Mouse (Mus musculus) thymus, postnatal 10 days (tissue): ENCODE data around the gene Dusp10.
A peak's percentile ranks its signal among the peaks of the same experiment; 100 is the strongest.

Experiments used
- DNase-seq, 2 experiments: peaks; one replicate each; pipeline ENCODE4 v3.0.0; 2021; ENCODE audit warnings: low spot score in 2 of 2

The Dusp10 gene

DNA sequence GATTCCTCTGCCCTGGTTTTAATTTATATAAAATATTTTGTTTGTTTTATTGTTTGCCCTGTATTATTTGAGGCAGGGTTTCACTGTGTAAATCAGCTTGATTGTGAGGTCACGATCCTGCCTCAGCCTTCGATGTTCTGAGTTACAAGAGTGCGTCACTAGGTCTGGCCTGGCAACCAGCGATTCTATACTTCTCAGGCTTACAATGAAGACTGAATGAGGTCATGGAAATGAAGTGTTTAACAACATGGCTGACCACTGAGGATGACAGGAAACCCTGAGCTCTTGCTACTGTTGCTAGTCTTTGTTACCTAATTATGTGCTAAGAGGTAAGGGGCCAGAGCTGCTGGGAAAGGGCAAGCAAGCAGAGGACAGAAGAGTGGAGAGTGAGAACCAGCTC lies at the start of gene Dusp10:
Gene Dusp10, plus strand, starts transcription at position 197 of the 400 bp plus-strand sequence.
- no peak for DNase-seq

DNA sequence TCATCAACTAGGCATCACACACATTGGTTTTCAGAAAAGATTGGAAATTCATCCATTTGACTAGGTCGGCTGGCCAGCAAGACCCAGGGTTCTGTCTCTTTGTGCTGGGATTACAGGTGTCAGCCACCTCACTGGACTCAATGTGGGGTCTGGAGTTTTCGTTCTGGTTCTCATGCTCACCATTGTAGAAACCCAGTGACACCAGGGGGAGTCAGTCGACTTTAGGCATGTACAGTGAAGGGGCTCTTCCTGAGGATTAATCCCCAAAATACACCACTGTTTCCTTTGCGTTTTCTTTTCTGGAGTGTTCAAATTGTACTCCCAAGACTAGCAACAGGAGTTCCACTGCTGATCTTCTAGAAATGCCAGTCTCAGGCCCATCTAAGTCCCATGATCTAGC lies 47.8 kb upstream of the Dusp10 start:
- no peak for DNase-seq

DNA sequence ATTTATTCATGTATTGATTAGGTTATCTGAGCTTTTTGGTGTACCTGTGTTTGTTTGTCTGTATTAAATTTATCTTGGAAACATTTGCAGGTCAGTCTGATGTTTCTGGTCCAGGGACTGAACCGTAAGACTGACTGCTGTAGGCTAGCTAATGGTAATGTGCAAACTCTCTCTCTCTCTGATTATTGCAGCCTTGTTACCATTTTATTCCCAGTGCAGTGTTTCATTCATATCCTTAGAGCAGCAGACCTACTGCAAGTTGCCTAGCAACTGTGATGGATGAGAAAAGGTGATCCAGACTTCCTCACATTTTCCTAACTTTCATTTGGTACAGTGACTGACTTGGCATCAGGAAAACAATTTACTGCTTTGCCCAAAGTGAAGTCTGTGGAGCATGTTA lies 43.8 kb upstream of the Dusp10 start:
- DNase-seq = no peak

DNA sequence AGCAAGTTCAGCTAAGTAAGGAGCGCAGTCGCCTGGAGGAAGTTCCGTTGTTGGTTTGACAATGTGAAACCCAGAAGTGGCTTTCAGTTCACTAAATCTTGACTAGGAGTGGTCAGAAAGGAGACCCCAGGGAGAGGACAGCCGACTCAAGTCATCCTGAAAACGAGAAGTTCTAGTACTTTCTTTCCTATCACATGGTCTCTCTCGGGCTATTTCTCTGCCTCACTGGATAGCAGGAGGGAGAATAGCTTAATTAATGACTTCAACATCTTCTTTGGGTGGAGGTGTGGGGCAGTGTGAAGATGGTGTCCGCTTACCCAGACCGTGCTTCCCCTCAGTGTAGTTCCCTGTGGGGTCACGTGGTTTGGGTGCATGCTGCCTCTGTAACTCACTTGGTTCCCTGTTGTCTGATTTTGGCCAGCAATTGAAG lies 33.3 kb upstream of the Dusp10 start:
- no peak for DNase-seq

DNA sequence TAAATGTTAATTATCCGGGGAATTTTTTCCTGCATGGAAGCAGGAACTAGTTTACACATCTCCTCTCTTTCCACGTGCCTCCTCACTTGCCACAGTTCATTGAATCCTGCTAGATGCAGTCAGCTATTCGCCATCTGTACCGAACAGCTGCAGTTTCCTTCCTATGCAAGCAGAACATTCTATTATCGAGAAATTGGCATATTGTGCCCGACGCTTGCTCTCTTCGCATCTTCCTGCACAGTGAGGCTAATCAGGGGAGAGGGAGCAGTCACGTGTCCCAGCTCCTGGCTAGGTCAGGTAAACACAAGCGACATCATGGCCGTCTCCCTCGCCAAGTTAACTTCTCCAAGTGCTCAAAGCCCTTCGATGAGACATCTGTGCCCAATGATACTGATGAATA lies 31.0 kb upstream of the Dusp10 start:
- no peak for DNase-seq

DNA sequence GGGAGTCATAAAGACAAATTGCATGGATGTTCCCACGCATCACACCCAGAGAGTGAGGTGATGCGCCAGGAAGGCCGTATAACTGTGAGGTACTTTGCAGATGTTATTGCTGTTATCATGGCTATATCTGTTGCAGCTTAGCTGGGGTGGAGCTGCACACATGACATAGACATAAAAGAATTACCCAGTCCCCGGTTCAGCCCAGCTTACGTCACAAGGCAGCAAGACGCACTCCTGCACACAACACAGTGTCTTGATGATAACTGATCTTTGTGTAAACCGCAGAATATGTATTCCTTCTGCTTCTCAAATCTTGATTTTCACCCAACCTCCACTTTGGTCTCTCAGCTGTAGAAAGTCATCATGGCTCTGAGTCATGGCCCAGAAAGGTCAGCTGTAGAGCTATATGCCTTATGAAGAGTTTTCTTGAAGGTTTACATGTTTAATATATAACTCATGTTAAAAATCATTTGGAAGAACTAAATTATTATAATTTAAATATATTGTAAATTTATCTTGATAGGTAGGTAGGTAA lies 25.3 kb upstream of the Dusp10 start:
- peak; percentile 35 to 53 for DNase-seq

DNA sequence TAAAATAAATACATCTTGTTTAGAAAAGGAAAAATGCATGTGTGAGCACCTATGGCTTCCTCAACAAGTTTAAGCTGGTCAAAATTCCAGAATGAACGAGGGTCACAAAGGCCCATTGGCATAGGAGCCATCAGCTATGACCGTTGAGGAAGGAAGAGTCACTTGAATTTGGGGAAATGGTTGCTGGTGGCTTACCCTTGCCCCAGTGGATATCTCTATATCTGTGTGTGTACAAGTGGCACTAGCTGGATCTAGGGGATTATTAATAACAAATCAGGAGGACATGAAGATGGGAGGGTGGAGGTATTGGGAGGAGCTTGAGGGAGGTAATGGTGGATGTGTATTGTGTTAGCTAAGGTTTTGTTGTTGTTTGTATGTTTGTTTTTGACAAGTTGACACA lies 21.2 kb upstream of the Dusp10 start:
- no peak for DNase-seq

DNA sequence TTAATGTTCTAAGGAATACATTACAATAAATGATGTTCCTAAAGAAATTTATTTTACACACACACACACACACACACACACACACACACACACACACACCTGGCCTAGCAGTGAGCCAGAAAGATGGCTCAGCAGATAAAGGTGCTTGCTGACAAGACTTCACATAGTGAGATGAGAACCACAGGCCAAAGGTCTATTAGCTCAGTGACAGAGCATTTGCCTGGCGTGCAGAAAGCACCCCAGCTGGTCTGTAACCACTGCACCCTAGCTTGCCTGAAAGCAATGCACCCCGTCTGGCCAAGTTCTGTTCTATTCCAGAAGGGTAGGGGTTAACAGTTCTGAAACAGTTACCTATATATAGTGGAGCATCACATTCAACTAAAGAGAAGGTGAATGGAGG lies 15.9 kb upstream of the Dusp10 start:
- DNase-seq = no peak

DNA sequence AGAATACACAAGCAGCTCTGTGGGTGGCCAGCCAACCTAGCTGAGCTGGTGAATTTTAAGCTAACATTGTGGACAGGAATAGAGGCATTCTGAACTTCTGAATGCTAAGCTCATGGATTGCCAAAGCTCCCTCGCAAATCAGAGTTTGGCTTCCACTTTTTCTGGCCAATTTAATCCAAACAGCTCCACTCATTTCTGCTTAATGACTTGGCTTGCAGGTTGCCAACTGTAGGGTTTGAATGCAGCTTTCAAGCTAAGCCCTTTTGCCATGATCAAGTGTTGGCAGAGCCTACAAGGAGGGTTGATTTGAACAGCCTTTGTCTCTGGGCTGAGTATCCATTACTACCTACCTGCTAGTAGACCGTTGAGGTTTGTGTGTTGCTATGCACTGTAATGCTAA lies 10.6 kb upstream of the Dusp10 start:
- no peak for DNase-seq

DNA sequence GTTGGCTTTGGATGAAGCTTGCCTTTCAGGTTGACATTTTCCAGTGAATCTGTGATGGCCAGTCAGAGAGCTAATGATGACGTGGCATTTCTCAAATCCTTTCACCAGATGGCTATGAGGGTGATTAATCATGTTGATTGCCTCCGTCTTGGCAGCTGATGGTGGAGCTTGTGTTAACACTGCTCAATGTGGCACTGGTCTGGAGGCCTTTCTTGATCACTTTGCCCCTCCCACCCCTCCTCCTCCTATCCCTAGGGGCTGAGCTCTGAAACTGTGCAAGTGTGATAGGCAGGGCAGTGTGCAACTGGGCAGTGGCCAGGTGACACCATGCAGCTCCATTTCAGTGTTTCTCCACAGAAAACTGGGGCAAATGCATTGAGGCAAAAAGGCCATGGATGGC lies 8.8 kb upstream of the Dusp10 start:
- DNase-seq = no peak

DNA sequence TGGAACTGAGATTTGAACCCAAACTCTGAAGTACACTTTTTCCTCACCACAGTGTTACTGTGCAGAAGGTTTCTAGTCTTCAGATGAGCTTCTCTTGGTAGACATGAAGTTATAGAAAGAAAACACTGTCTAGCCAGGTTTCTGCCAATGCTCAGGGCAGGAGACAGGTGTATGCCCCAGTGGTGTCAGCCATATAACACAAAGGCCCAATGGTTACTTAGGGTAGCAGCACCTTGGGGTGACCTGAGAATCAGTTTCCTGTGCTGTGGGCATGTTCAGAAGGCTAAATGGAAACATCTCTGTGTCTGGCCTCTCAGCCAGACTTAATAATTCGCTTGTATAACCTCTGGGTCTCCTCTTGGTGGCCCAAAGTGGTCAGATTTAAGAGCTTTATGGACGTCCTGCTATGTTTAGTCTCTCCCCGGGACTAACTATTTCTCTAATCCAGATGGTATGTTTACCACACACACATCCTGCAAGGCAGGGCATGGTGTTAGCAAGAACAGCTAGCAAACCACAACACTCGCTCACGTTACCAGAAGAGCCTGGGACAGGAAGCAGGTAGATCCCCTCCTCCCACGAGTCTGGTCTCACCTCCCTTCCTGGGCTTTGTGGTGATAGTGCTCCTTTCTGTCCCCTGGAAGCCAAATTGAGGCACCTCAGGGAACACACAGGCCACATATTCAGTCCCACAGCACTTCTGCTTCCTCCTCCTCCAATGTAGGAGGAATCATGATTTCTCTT lies 7.6 kb upstream of the Dusp10 start:
- peak; percentile 79 to 86 for DNase-seq

DNA sequence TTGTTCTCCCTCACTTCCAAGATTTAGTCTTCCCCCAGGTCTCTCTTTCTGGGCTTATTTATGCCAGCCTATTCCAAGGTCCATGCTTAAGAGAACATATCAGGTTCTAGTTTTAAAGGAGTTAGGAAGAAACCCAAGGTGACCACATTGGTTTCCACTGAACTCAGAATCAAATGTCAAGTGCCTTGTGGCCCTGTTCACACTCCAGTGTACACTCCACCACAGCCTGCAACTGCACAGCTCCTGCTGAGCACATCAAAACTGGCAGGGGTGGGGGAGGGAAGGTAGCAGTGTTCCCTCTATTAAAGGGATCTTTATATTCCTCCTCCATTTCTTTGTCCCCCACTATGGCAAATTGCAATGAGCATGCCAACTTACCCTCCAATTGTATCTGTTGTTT lies 7.0 kb upstream of the Dusp10 start:
- DNase-seq = peak in 1 of 2 experiments; percentile 33

DNA sequence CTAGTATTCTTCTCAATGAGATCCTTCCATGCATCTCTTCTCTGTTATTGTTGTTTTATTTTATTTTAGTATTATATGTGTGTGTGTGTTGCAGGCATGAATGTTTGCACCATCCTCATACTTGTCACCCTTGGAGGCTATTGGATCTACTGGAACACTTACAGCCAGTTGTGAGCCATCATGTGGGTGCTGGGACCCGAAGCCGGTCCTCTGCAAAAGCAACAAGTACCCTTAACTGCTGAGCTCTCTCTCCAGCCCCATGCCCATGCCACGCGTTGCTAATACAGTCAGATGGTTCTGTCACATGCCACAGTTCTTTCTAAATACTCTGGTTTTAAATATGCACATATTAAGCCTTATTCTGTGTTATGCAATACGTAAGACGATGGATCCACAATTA lies 1.8 kb upstream of the Dusp10 start:
- DNase-seq = no peak

DNA sequence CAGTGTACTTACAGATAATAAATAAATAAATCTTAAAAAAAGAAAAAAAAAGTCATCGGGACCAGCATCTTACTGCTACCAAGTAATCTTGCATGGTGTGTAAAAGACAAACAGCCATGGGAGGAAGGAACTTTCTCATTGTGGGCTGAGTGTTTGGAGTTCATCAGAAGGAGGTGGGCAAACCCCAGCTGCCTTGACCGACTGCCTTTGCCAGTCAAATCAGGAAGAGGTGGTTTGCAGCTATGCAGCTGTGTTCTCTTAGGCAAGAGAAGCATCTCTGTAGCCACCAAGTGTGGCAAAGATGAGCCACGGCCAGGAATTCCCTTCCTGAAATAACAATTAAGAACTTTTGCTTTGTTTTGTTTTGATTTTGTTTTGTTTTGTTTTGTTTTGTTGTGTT lies 989 bp downstream of the Dusp10 start:
- DNase-seq = peak in 1 of 2 experiments; percentile 44

DNA sequence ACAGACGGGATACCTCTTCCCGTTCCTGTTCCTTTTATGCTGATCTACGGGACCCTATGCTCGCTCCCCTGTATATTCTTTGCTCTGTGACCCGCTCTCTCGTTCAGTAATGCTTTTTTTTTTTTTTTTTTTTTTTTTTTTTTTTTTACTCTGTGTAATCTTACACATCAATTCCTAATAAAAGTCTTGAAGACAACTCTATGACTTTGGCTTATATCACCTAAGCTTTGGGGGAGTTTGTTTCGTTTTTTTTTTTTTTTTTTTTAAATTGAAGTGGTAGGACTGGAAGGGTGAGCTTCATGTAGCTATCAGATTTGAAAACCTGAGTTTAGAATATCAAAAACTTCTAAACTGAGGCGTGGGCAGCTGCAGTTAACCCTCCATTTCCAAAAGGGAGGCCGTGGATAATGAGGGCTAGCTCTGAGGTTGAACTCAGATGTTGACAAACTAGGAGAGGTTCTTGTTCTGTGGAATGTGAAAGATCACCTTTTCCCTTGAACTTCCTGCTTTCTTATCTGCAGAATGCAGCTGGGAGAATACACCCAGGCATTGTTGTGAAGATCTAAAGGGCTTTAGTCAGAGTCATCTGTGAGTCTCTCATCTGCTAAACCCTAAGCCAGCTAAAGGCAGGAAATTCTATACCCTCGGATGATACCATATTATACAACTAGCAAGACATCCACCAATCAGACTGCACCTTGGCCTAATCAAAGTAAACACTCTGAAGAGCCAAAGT lies 3.1 kb downstream of the Dusp10 start:
- DNase-seq = no peak

DNA sequence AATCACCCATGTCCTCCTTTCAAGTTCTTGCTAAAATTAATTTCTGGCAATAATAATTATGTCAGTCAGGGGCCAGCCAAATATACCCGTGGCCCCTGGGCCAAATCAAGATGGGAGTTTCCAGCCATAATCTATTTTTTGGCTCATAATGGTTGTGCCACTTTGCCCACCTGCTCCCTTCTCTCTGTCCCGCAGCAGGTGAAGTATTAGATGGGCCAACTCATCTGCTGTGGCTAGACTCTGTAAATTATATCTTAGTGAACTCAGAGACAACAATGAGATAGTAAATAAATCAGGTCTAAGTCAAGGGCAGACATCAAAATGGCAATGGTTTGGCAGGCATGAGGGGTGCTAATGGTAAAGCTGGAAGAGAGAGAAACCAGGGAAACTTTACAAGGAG lies 4.5 kb downstream of the Dusp10 start:
- DNase-seq = no peak

DNA sequence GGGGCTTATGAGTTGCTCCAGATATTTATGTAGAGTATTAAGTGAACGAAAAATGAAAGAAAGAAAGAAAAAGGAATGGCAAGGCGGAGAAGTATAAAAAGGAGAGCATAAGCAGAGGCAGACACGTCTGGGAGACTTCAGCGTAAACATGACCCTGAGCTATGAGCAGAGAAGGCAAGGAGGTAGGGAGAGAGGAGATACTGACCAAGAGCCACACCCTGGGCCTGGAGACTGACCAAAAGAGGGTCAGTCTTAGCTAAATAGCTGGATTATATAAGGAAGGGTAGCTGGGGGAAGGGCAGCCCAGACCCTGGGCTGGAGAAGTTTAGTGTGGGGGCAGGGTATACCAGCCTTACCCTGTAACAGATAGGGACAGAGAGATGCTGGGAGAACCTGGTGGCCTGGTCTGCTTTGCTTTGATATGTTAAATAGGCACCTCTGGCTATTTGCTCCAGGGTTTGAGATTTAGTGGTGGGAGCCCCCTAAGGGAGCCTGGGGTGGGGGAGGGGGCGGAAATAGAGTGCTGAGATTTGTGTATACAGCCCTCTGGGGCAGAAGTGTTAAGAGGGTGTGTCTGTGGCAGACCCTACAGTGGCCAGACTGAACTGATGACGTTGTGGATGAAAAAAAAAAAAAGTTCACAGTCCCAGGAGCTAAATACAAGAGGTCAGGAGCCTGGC lies 6.1 kb downstream of the Dusp10 start:
- no peak for DNase-seq

DNA sequence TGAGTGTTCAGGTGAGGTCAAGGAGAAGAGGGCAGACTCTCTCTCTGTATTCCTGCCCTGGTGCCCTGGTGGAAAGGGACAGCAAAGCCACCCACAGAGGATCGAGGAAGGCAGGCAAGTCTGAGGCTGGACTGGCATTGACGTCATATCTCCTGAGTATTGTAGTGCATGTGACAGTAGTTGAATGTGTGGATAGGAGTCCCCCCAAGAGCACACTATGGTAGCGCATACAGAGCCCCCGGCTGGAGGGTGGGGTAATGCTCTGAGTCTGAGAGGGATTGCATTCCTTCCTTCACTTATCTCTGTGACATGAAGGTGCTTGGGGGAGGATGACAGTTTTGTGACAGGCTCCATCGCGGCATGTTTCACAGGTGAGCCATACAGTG lies 6.6 kb downstream of the Dusp10 start:
- DNase-seq = no peak

DNA sequence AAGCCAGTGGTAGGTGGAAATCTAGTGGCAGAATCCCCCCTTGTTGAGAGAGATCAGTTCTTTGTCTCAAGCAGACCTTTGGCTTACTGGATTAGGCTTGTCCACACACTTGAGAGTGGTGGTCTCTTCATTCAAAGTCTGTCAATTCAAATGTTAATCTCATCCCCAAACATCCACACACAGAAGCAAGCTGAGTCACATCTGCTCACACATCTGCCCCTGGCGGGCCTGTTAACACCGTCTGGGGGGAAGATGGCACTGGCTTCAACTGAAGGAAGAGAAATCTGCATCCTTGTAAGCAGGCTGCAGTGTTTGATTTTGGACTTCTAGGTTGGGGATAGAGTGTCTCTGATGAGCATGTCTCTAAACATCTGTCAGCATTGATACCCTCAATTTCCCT lies 10.9 kb downstream of the Dusp10 start:
- DNase-seq = no peak

DNA sequence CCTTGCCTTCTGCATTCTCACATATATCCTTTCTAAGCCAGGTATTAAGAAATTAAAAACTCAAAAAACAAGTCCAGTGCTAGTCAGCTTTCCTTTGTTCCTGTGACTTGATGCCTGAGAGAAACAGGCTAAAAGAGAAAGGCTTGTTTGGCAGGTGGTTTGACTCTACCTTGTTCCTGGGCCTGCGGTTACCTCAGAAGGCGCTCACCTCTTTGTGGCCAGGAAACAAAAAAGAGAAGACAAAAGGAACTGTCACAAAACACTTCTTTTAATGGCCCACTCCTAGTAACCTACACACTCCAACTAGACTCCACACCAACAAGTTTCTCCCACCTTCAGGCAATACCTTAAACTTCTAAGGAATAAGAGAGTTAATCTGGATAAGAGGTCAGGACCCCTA lies 11.5 kb downstream of the Dusp10 start:
- no peak for DNase-seq

DNA sequence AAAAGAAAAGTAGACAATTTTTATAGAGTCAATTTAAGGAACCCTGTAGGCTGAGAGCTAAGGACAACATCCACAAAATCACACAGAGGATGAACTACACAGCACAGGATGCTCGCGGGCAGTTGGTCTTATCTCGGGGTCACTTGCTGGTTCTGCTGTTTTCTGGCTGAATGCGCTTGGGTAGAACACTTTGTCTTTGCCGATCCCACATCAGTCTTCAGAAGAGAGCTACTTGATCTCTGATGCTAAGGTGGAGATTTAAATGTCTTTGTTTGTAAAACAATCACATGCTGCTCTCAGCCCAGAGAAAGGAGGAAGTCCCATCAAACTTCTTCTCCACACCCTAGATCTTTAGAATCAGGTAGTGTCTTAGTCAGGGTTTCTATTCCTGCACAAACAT lies 12.0 kb downstream of the Dusp10 start:
- DNase-seq = no peak

DNA sequence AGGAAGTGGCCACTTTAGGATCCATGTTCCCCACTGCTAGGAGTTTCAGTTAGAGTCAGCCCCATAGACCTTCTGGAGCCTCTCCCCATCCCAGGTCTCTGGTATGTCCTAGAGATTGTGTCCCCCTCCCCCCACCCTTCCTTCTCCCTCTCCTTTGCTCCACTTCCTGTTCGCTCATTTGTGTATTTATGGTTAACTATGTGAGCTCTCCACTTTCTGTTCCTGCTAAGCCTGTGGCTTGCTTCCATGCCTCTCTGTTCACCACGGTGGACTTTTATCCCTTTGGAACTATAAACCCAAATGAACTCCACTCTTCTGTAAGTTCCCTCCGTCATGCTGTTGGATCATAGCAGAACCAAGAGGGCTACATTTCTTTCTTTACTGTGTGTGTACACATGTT lies 13.9 kb downstream of the Dusp10 start:
- DNase-seq = no peak
